Mouse (Mus musculus): Measurements from ENCODE around the gene Ucp2.

DNA sequence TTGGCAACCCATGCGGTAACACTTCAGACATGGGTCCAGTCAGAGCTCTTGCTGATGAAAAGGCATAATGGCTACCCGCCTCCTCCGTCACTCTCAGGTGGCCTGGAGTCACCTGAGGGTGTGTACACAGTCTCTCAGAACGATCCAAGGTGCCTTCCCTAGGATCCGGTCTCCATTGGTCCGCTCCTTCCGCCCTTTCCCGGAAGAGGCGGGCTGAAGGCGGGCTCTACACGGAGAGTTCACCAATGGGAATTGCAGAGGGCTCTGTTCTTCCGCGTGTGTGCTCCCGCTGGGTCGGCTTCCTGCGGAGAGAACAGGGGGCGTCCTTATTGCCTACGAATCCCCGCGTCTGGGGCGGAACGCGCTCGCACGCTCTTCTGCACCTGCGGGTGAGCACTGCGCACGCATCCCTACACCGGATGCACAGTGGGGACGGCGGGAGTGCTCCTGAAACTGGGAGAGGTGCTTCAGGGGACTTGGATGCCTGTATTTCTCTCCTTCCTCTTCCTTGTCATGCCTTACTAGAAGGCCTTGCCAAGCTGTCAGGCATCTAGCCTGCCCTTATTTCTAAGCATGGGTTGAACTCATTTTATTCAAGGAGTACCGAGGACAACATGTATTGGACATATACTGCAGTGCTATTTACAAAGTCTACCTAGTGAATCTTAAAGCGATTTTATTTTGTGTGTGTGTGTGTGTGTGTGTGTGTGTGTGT, 43.8 kb downstream of the Ucp2 start, which contains the start of gene Coa4:
- peak; percentile 82 for TF ChIP-seq POLR2A (IDR thresholded peaks at IDR 0.05; ENCODE audit: borderline replicate concordance, control insufficient read depth, low read depth, low read length)
- 0 out of 2 replicates have a peak, but pooled peaks have one; percentile 7 for TF ChIP-seq CTCF (IDR thresholded peaks at IDR 0.05; ENCODE audit: control insufficient read depth, insufficient read depth, low read length)
